Mouse (Mus musculus): ENCODE results near the gene Ralbp1. TPM values are rescaled to one million over a fixed set of nuclear protein-coding genes. Genes with fewer than 3 reads are reported as not detected.

The Ralbp1 gene
- polyA plus RNA-seq, 2 experiments, result 44.2 to 132 TPM

GRCm38 (mm10) chr17:65872652-65873051, 12.9 kb downstream of the Ralbp1 start:
- 44% methylated on average over 6 of the region's 6 CpGs for WGBS
- no peak overlapping the region for H3K4me3 ChIP-seq (replicated peaks; ENCODE audit: low read length)
- no peak for ATAC-seq (ENCODE audit: low FRiP score, low read depth)
- H3K36me3 ChIP-seq (ENCODE audit: control insufficient read depth, insufficient read depth, low read length), result no peaks in the 10 kb centered on the region; the same call in 1 of the 2 replicates
- no peaks in the 10 kb centered on the region for H3K9me3 ChIP-seq (ENCODE audit: control insufficient read depth, low read length)
- no peaks in the 10 kb centered on the region for H3K27me3 ChIP-seq (ENCODE audit: control insufficient read depth, insufficient read depth, low read length)
- DNase-seq (ENCODE audit: low spot score), result no peak
- no peak overlapping the region for H3K27ac ChIP-seq (replicated peaks; ENCODE audit: low read depth, low read length)
- TF ChIP-seq POLR2A (IDR thresholded peaks at IDR 0.05; ENCODE audit: borderline replicate concordance, extremely low read depth, insufficient read depth, insufficient read length), result no peak
- H3K4me2 ChIP-seq (replicated peaks; ENCODE audit: low read depth, low read length, severe bottlenecking), result no peak overlapping the region
- no peak overlapping the region for H3K9ac ChIP-seq (ENCODE audit: low read depth, low read length, severe bottlenecking)
- peaks cover 10% of the 10 kb centered on the region; the same call in 1 of the 2 replicates for H3K4me1 ChIP-seq (ENCODE audit: control insufficient read depth, insufficient read depth, low read length)

GRCm38 (mm10) chr17:65872051-65872450, 13.5 kb downstream of the Ralbp1 start:
- peaks cover 10% of the 10 kb centered on the region; the same call in 1 of the 2 replicates for H3K4me1 ChIP-seq (ENCODE audit: control insufficient read depth, insufficient read depth, low read length)
- peak overlapping the region; percentile 0; the same call in 1 of the 2 replicates for H3K9ac ChIP-seq (ENCODE audit: low read depth, low read length, severe bottlenecking)
- no peak overlapping the region for H3K4me2 ChIP-seq (replicated peaks; ENCODE audit: low read depth, low read length, severe bottlenecking)
- no peaks in the 10 kb centered on the region for H3K27me3 ChIP-seq (ENCODE audit: control insufficient read depth, insufficient read depth, low read length)
- no peak overlapping the region for H3K4me3 ChIP-seq (replicated peaks; ENCODE audit: low read length)
- H3K27ac ChIP-seq (replicated peaks; ENCODE audit: low read depth, low read length), result peak overlapping the region; percentile 43; the same call in 1 of the 2 replicates
- H3K9me3 ChIP-seq (ENCODE audit: control insufficient read depth, low read length), result no peaks in the 10 kb centered on the region
- peaks cover 5% of the 10 kb centered on the region for H3K36me3 ChIP-seq (ENCODE audit: control insufficient read depth, insufficient read depth, low read length)
- 51% methylated on average over 6 of the region's 6 CpGs for WGBS
- no peak for ATAC-seq (ENCODE audit: low FRiP score, low read depth)
- DNase-seq (ENCODE audit: low spot score), result no peak
- TF ChIP-seq POLR2A (IDR thresholded peaks at IDR 0.05; ENCODE audit: borderline replicate concordance, extremely low read depth, insufficient read depth, insufficient read length), result no peak

- H3K27ac ChIP-seq (replicated peaks; ENCODE audit: low read depth, low read length), result peak overlapping the region; percentile 43; the same call in 1 of the 2 replicates
- DNase-seq (ENCODE audit: low spot score), result no peak
- H3K4me1 ChIP-seq (ENCODE audit: control insufficient read depth, insufficient read depth, low read length), result peaks cover 10% of the 10 kb centered on the region; the same call in 1 of the 2 replicates
These were observed 14.0 kb downstream of the Ralbp1 start for GRCm38 (mm10) chr17:65871641-65872041.

GRCm38 (mm10) chr17:65870146-65870545, 15.5 kb downstream of the Ralbp1 start:
- peaks cover 10% of the 10 kb centered on the region; the same call in 1 of the 2 replicates for H3K4me1 ChIP-seq (ENCODE audit: control insufficient read depth, insufficient read depth, low read length)
- H3K4me2 ChIP-seq (replicated peaks; ENCODE audit: low read depth, low read length, severe bottlenecking), result no peak overlapping the region
- no peak overlapping the region for H3K9ac ChIP-seq (ENCODE audit: low read depth, low read length, severe bottlenecking)
- no peak overlapping the region for H3K4me3 ChIP-seq (replicated peaks; ENCODE audit: low read length)
- ATAC-seq (ENCODE audit: low FRiP score, low read depth) (no peak), DNase-seq (ENCODE audit: low spot score) (peak; percentile 36)
- no peak overlapping the region for H3K27ac ChIP-seq (replicated peaks; ENCODE audit: low read depth, low read length)
- no peaks in the 10 kb centered on the region for H3K27me3 ChIP-seq (ENCODE audit: control insufficient read depth, insufficient read depth, low read length)
- H3K36me3 ChIP-seq (ENCODE audit: control insufficient read depth, insufficient read depth, low read length), result peaks cover 16% of the 10 kb centered on the region
- 45% methylated on average over 4 of the region's 4 CpGs for WGBS
- TF ChIP-seq POLR2A (IDR thresholded peaks at IDR 0.05; ENCODE audit: borderline replicate concordance, extremely low read depth, insufficient read depth, insufficient read length), result no peak
- no peaks in the 10 kb centered on the region for H3K9me3 ChIP-seq (ENCODE audit: control insufficient read depth, low read length)

More at GRCm38 (mm10) chr17:65871641-65872041, 14.0 kb downstream of the Ralbp1 start:
- TF ChIP-seq POLR2A (IDR thresholded peaks at IDR 0.05; ENCODE audit: borderline replicate concordance, extremely low read depth, insufficient read depth, insufficient read length), result no peak
- H3K9me3 ChIP-seq (ENCODE audit: control insufficient read depth, low read length), result no peaks in the 10 kb centered on the region
- H3K36me3 ChIP-seq (ENCODE audit: control insufficient read depth, insufficient read depth, low read length), result peaks cover 8% of the 10 kb centered on the region
- no peak overlapping the region for H3K4me2 ChIP-seq (replicated peaks; ENCODE audit: low read depth, low read length, severe bottlenecking)
- peak overlapping the region; percentile 0; the same call in 1 of the 2 replicates for H3K9ac ChIP-seq (ENCODE audit: low read depth, low read length, severe bottlenecking)
- no peak overlapping the region for H3K4me3 ChIP-seq (replicated peaks; ENCODE audit: low read length)
- WGBS, result 20% methylated on average over 5 of the region's 5 CpGs
- ATAC-seq (ENCODE audit: low FRiP score, low read depth), result no peak
- H3K27me3 ChIP-seq (ENCODE audit: control insufficient read depth, insufficient read depth, low read length), result no peaks in the 10 kb centered on the region

- H3K36me3 ChIP-seq (ENCODE audit: control insufficient read depth, insufficient read depth, low read length), result peaks cover 16% of the 10 kb centered on the region
- no peaks in the 10 kb centered on the region for H3K9me3 ChIP-seq (ENCODE audit: control insufficient read depth, low read length)
- no peaks in the 10 kb centered on the region for H3K27me3 ChIP-seq (ENCODE audit: control insufficient read depth, insufficient read depth, low read length)
- H3K4me2 ChIP-seq (replicated peaks; ENCODE audit: low read depth, low read length, severe bottlenecking), result no peak overlapping the region
- WGBS, result 85% methylated on average over 10 of the region's 10 CpGs
- DNase-seq (ENCODE audit: low spot score) (no peak), ATAC-seq (ENCODE audit: low FRiP score, low read depth) (no peak)
- TF ChIP-seq POLR2A (IDR thresholded peaks at IDR 0.05; ENCODE audit: borderline replicate concordance, extremely low read depth, insufficient read depth, insufficient read length), result no peak
- peaks cover 10% of the 10 kb centered on the region; the same call in 1 of the 2 replicates for H3K4me1 ChIP-seq (ENCODE audit: control insufficient read depth, insufficient read depth, low read length)
- no peak overlapping the region for H3K27ac ChIP-seq (replicated peaks; ENCODE audit: low read depth, low read length)
- H3K9ac ChIP-seq (ENCODE audit: low read depth, low read length, severe bottlenecking), result no peak overlapping the region
- no peak overlapping the region for H3K4me3 ChIP-seq (replicated peaks; ENCODE audit: low read length)
These were observed 15.9 kb downstream of the Ralbp1 start for GRCm38 (mm10) chr17:65869720-65870119.

Data from limb, embryonic 14.5 days (tissue).